Mouse (Mus musculus): ENCODE data around the gene Shisa9.

Shisa9 gene

DNA sequence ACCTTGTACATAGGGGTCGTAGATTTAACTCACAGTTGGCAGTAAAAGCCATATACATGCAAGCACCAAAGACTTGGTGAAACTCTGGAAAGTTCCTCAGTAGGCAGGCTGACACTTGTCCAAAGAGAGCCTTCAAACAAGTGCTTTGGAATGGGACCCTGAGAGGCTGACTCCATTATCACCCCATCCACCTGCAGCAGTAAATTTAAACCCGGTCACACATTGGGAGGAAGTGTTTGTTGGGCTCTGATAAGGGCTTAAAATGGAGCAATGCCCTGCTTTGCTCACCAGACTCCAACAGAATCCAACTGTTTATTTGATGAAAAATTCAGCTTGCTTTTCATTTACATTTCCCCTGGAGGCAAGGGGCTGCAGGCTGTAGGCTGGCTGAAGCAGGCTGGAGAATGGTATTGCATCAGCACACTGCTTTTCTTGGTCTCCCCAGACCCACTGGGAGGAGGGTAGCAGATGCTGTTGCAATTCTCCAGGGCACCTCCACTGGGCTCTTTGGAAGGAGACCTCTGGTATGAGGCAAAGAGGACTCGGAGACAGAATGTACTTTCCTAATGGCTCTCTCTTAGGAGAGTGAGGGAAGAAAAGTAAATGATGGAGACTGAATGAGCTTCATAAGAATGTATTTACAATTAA lies 323.5 kb downstream of the Shisa9 start:
- no peak for DNase-seq (ENCODE audit: low read depth, low spot score)

GRCm38 (mm10) chr16:12309826-12310225 lies 325.9 kb downstream of the Shisa9 start:
- no peak for DNase-seq (ENCODE audit: low read depth, low spot score)

DNA sequence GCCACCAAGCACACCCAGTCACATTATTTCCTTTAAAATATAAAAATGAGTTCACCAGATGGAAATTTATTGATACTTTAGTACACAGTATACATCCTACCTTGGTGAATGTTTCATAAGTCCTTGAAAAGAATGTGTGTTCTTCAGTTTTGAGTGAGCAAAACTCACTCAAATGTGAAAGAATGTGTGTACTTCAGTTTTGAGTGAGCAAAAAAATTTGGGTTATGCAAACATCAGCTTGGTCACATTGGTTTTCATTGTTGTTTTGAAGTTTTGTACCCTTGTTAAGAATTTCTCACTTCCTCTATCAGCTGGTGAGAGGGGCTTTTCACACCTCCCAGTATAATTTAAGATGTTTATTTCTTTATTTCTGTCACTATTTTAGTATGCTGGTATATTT lies 331.7 kb downstream of the Shisa9 start:
- DNase-seq (ENCODE audit: low read depth, low spot score) = peak; percentile 18
